Mouse (Mus musculus) limb, embryonic 14.5 days (tissue): ENCODE data around the gene Rims3. TPM values are rescaled to one million over a fixed set of nuclear protein-coding genes. Genes with fewer than 3 reads are reported as not detected.

Experiments used
- ATAC-seq: fragments of 200-750 bp; cut with Nextera tagmentation; 2 replicates; pipeline ENCODE4 v1.8.0; 2017; ENCODE audit warnings: low read depth, moderate number of reproducible peaks, moderate TSS enrichment; ENCODE audit not compliant: low FRiP score
- DNase-seq: peaks from one replicate; pipeline ENCODE4 v3.0.0-alpha.2; 2015; ENCODE audit warnings: low spot score
- H3K27ac ChIP-seq: fragments of 300-500 bp; sonication (generic); replicated peaks from 2 replicates; pipeline ENCODE4 v1.5.1; 2014; ENCODE audit warnings: low read depth, mild to moderate bottlenecking, low read length, moderate library complexity, mixed read lengths
- H3K27me3 ChIP-seq: fragments of 300-500 bp; sonication (generic); 2 replicates; pipeline ENCODE4 v1.6.1; 2014; ENCODE audit warnings: low read length, mixed read lengths; ENCODE audit not compliant: control insufficient read depth, insufficient read depth
- H3K36me3 ChIP-seq: fragments of 300-500 bp; sonication (generic); 2 replicates; pipeline ENCODE4 v1.6.1; 2014; ENCODE audit warnings: mild to moderate bottlenecking, low read length, moderate library complexity, mixed read lengths; ENCODE audit not compliant: control insufficient read depth, insufficient read depth
- H3K4me1 ChIP-seq: fragments of 300-500 bp; sonication (generic); 2 replicates; pipeline ENCODE4 v1.6.1; 2014; ENCODE audit warnings: antibody characterized with exemption, low read length, mixed read lengths; ENCODE audit not compliant: control insufficient read depth, insufficient read depth
- H3K4me2 ChIP-seq: fragments of 300-500 bp; sonication (generic); replicated peaks from 2 replicates; pipeline ENCODE4 v1.6.1; 2014; ENCODE audit warnings: low read depth, mild to moderate bottlenecking, low read length, moderate library complexity; ENCODE audit not compliant: severe bottlenecking
- H3K4me3 ChIP-seq: fragments of 300-500 bp; sonication (generic); replicated peaks from 2 replicates; pipeline ENCODE4 v1.5.1; 2014; ENCODE audit warnings: low read length
- H3K9ac ChIP-seq: fragments of 300-500 bp; sonication (generic); 2 replicates; pipeline ENCODE4 v1.6.1; 2014; ENCODE audit warnings: mild to moderate bottlenecking, low read depth, low read length, moderate library complexity; ENCODE audit not compliant: severe bottlenecking
- H3K9me3 ChIP-seq: fragments of 300-500 bp; sonication (generic); 2 replicates; pipeline ENCODE4 v1.6.1; 2016; ENCODE audit warnings: low read length; ENCODE audit not compliant: control insufficient read depth
- POLR2A ChIP-seq: fragments of 200-500 bp; IDR thresholded peaks from 2 replicates; pipeline ENCODE4 v1.8.0; 2012; ENCODE audit warnings: inconsistent platforms, mild to moderate bottlenecking, moderate library complexity, borderline replicate concordance; ENCODE audit not compliant: insufficient read depth, insufficient read length; ENCODE audit errors: extremely low read depth
- WGBS: fragments of 180-500 bp; shearing (Covaris S2); extraction: QIAGEN DNeasy Blood & Tissue Kit; methylation state at CpG from one replicate; pipeline ENCODE4 v1.1.7; 2014; 5-methylcytosine and 5-hydroxymethylcytosine counted together
- polyA plus RNA-seq, 2 experiments: library from polyadenylated mRNA; depleted of rRNA in 1 of 2; stranded (reverse) in 1 of 2; unstranded in 1 of 2; fragments of >200 nt; fragmentation: Nextera tagmentation in 1 of 2; extraction: Ambion mirVana in 1 of 2; gene quantifications; 2 replicates each; pipeline versions ENCODE4 v1.2.1 to v1.2.3; 2012 to 2014

Rims3 gene
- polyA plus RNA-seq, 2 experiments, result 0.55 to 0.75 TPM

- no peak for TF ChIP-seq POLR2A
- no peak overlapping the region for H3K4me3 ChIP-seq
- H3K4me1 ChIP-seq, result no peaks in the 10 kb centered on the region
- no peaks in the 10 kb centered on the region for H3K36me3 ChIP-seq
- no peak for DNase-seq
- H3K27ac ChIP-seq, result no peak overlapping the region
- no peak overlapping the region for H3K9ac ChIP-seq
- no peak overlapping the region for H3K4me2 ChIP-seq
- 66% methylated on average over 4 of the region's 4 CpGs for WGBS
- H3K27me3 ChIP-seq, result no peaks in the 10 kb centered on the region
- no peak for ATAC-seq
- H3K9me3 ChIP-seq, result no peaks in the 10 kb centered on the region
Measured at GRCm38 (mm10) chr4:120914501-120914900, 59.9 kb downstream of the Rims3 start.

- H3K9me3 ChIP-seq, result peaks cover 19% of the 10 kb centered on the region
- H3K27me3 ChIP-seq, result no peaks in the 10 kb centered on the region
- H3K27ac ChIP-seq, result no peak overlapping the region
- TF ChIP-seq POLR2A, result no peak
- no peak overlapping the region for H3K4me2 ChIP-seq
- WGBS, result 98% methylated on average over 8 of the region's 8 CpGs
- peaks cover 4% of the 10 kb centered on the region; the same call in 1 of the 2 replicates for H3K4me1 ChIP-seq
- H3K4me3 ChIP-seq, result no peak overlapping the region
- H3K9ac ChIP-seq, result no peak overlapping the region
- ATAC-seq (no peak), DNase-seq (no peak)
- peaks cover 27% of the 10 kb centered on the region for H3K36me3 ChIP-seq
Measured at GRCm38 (mm10) chr4:120921461-120921860, 66.8 kb downstream of the Rims3 start.

- under 1% methylated on average over 33 of the region's 33 CpGs for WGBS
Measured at GRCm38 (mm10) chr4:120924554-120925299, 70.1 kb downstream of the Rims3 start, which contains the start of gene Exo5. Gene Exo5 (minus strand): TSS chr4:120925017.

GRCm38 (mm10) chr4:120925386-120925785 is 70.8 kb downstream of the Rims3 start:
- peaks cover 25% of the 10 kb centered on the region for H3K36me3 ChIP-seq
- no peaks in the 10 kb centered on the region for H3K27me3 ChIP-seq
- peak overlapping the region; percentile 66 for H3K4me3 ChIP-seq
- peaks cover 4% of the 10 kb centered on the region; the same call in 1 of the 2 replicates for H3K4me1 ChIP-seq
- 17% methylated on average over 3 of the region's 3 CpGs for WGBS
- no peak for DNase-seq
- peaks cover 21% of the 10 kb centered on the region for H3K9me3 ChIP-seq
- H3K9ac ChIP-seq, result peak overlapping the region; percentile 71
- peak overlapping the region; percentile 88 for H3K27ac ChIP-seq
- H3K4me2 ChIP-seq, result peak overlapping the region; percentile 68
- ATAC-seq, result peak; percentile 30; the same call in 1 of the 2 replicates
- no peak for TF ChIP-seq POLR2A

More at GRCm38 (mm10) chr4:120924554-120925299, 70.1 kb downstream of the Rims3 start, which contains the start of gene Exo5:
- Histone ChIP-seq H3K27ac (peak within 1 kb of the TSS; percentile 88), H3K4me3 (peak within 1 kb of the TSS; percentile 66), H3K4me1 (peaks cover 4% of the 10 kb centered on the region; the same call in 1 of the 2 replicates), H3K9me3 (peaks cover 19% of the 10 kb centered on the region), H3K36me3 (peaks cover 27% of the 10 kb centered on the region), H3K4me2 (peak within 1 kb of the TSS; percentile 68), H3K9ac (peak within 1 kb of the TSS; percentile 71), H3K27me3 (no peaks in the 10 kb centered on the region)
- peak; percentile 89; the same call in 1 of the 2 replicates for TF ChIP-seq POLR2A
- ATAC-seq (peak; percentile 99), DNase-seq (peak; percentile 93)

- no peak for TF ChIP-seq POLR2A
- Histone ChIP-seq H3K36me3 (peaks cover 4% of the 10 kb centered on the region; the same call in 1 of the 2 replicates), H3K4me1 (peaks cover 4% of the 10 kb centered on the region; the same call in 1 of the 2 replicates), H3K4me2 (no peak overlapping the region), H3K9me3 (0 out of 2 replicates have a peak, but pooled peaks cover 6% of the 10 kb centered on the region), H3K27me3 (no peaks in the 10 kb centered on the region), H3K9ac (no peak overlapping the region), H3K4me3 (no peak overlapping the region), H3K27ac (no peak overlapping the region)
- DNase-seq (no peak), ATAC-seq (no peak)
- 86% methylated on average over 3 of the region's 3 CpGs for WGBS
Measured at GRCm38 (mm10) chr4:120928686-120929085, 74.1 kb downstream of the Rims3 start.
